Mouse (Mus musculus): Measurements from ENCODE around the gene Nccrp1.
A peak's percentile ranks its signal among the peaks of the same experiment; 100 is the strongest.

Nccrp1 gene

GRCm38 (mm10) chr7:28547154-28547553, at the start of gene Nccrp1:
Gene Nccrp1, minus strand, starts transcription at chr7:28547254.
- no peak for ATAC-seq (ENCODE audit: low TSS enrichment)

- ATAC-seq (ENCODE audit: low TSS enrichment) = no peak
These were observed 48.8 kb upstream of the Nccrp1 start for GRCm38 (mm10) chr7:28595751-28596435.

GRCm38 (mm10) chr7:28593206-28594111, 46.4 kb upstream of the Nccrp1 start:
- ATAC-seq (ENCODE audit: low TSS enrichment) = no peak

- ATAC-seq (ENCODE audit: low TSS enrichment) = no peak
These were observed 44.8 kb upstream of the Nccrp1 start for GRCm38 (mm10) chr7:28591862-28592261.

- no peak for ATAC-seq (ENCODE audit: low TSS enrichment)
These were observed 40.6 kb upstream of the Nccrp1 start for GRCm38 (mm10) chr7:28587644-28588043.

GRCm38 (mm10) chr7:28586663-28587411, 39.8 kb upstream of the Nccrp1 start:
- ATAC-seq (ENCODE audit: low TSS enrichment) = no peak

GRCm38 (mm10) chr7:28585001-28585400, 37.9 kb upstream of the Nccrp1 start:
- no peak for ATAC-seq (ENCODE audit: low TSS enrichment)

GRCm38 (mm10) chr7:28584468-28584867, 37.4 kb upstream of the Nccrp1 start:
- ATAC-seq (ENCODE audit: low TSS enrichment) = no peak

- peak; percentile 13; the same call in 1 of the 2 replicates for ATAC-seq (ENCODE audit: low TSS enrichment)
These were observed 36.7 kb upstream of the Nccrp1 start for GRCm38 (mm10) chr7:28583570-28584344.

GRCm38 (mm10) chr7:28582841-28583240, 35.8 kb upstream of the Nccrp1 start:
- ATAC-seq (ENCODE audit: low TSS enrichment) = no peak

- ATAC-seq (ENCODE audit: low TSS enrichment) = no peak
These were observed 34.7 kb upstream of the Nccrp1 start for GRCm38 (mm10) chr7:28581721-28582120.

GRCm38 (mm10) chr7:28579826-28580225, 32.8 kb upstream of the Nccrp1 start:
- no peak for ATAC-seq (ENCODE audit: low TSS enrichment)

GRCm38 (mm10) chr7:28578543-28579053, 31.5 kb upstream of the Nccrp1 start:
- no peak for ATAC-seq (ENCODE audit: low TSS enrichment)

GRCm38 (mm10) chr7:28577826-28578542, 30.9 kb upstream of the Nccrp1 start:
- ATAC-seq (ENCODE audit: low TSS enrichment) = no peak

- peak; percentile 44; the same call in 1 of the 2 replicates for ATAC-seq (ENCODE audit: low TSS enrichment)
These were observed 29.3 kb upstream of the Nccrp1 start for GRCm38 (mm10) chr7:28576271-28576914.

GRCm38 (mm10) chr7:28575597-28575996, 28.5 kb upstream of the Nccrp1 start:
- ATAC-seq (ENCODE audit: low TSS enrichment) = no peak

GRCm38 (mm10) chr7:28573236-28573635, 26.2 kb upstream of the Nccrp1 start:
- no peak for ATAC-seq (ENCODE audit: low TSS enrichment)

- no peak for ATAC-seq (ENCODE audit: low TSS enrichment)
These were observed 25.6 kb upstream of the Nccrp1 start for GRCm38 (mm10) chr7:28572689-28573088.

GRCm38 (mm10) chr7:28570982-28571682, 24.1 kb upstream of the Nccrp1 start:
- no peak for ATAC-seq (ENCODE audit: low TSS enrichment)
